Mouse (Mus musculus): ENCODE results near the gene Gm45213.
A peak's percentile ranks its signal among the peaks of the same experiment; 100 is the strongest.

Gm45213 gene

GRCm38 (mm10) chr7:66106581-66107056 lies 63.2 kb downstream of the Gm45213 start:
- DNase-seq (ENCODE audit: low spot score) = peak; percentile 39

DNA sequence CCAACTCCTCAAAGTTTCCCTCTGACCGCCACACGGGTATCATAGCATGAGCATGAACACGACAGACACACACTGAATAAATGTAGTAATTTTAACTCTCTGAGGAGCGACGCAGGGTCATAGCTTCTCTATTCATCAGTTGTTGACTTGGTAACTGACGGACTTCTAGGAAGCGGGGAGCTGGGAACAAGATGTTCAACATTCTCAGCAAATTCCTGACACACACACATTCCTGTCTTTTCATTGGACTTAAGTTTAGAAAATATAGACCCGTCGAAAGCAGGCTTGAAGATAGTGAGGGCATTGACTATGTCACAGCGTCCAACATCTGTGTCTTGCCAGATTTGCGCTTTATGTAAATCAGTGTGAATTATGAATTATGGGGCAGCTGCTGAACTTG lies 63.8 kb downstream of the Gm45213 start:
- DNase-seq (ENCODE audit: low spot score) = no peak

DNA sequence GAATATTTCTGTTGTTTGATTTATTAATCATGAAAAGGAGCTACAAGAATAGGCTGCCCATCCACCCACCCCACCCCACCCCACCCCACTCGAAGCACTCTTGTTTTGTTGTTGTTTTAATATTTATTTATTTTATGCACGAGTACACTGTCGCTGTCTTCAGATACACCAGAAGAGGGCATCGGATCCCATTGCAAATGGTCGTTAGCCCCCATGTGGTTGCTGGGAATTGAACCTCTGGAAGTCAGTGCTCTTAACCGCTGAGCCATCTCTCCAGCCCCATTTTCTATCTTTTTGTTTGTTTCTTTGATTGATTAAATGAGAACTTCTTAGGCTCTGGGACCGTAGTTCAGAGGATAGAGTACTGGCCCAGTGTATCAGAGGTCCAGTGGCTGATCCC lies 64.5 kb downstream of the Gm45213 start:
- peak; percentile 60 for DNase-seq (ENCODE audit: low spot score)

GRCm38 (mm10) chr7:66108961-66109854 lies 65.8 kb downstream of the Gm45213 start, which contains the start of gene Chsy1:
Gene Chsy1, plus strand, starts transcription at chr7:66109515.
- DNase-seq (ENCODE audit: low spot score) = peak; percentile 62

GRCm38 (mm10) chr7:66109855-66110635 lies 66.6 kb downstream of the Gm45213 start:
- peak; percentile 36 for DNase-seq (ENCODE audit: low spot score)

GRCm38 (mm10) chr7:66110636-66111112 lies 67.3 kb downstream of the Gm45213 start:
- peak; percentile 63 for DNase-seq (ENCODE audit: low spot score)

DNA sequence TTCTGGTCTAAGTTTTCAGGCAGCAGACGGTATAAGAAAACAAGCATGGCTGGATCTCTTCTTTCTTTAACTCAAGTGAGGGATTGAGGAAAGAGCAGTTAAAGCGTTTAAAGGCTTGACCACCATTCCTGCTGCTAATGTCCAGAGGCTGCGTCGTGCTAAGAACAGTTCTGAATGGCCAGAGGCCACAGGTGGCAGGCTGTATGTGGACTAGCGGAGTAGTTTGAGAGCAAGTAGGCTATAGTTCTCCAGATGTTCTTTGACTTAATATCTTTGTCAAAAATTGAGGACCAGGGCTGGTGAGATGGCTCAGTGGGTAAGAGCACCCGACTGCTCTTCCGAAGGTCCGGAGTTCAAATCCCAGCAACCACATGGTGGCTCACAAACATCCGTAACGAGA lies 67.8 kb downstream of the Gm45213 start:
- no peak for DNase-seq (ENCODE audit: low spot score)

All from adipocyte (in vitro differentiated cells).